Mouse (Mus musculus) midbrain, postnatal 0 days (tissue): ENCODE measurements around the gene Gm10300. TPM values are rescaled to one million over a fixed set of nuclear protein-coding genes. Genes with fewer than 3 reads are reported as not detected.
A peak's percentile ranks its signal among the peaks of the same experiment; 100 is the strongest.

Source experiments
- ATAC-seq: fragments of 200-750 bp; cut with Nextera tagmentation; 2 replicates; pipeline ENCODE4 v1.8.0; 2017; ENCODE audit warnings: moderate number of reproducible peaks, mild to moderate bottlenecking, moderate TSS enrichment, moderate library complexity; ENCODE audit not compliant: low FRiP score
- DNase-seq: peaks from one replicate; pipeline ENCODE4 v3.0.0-alpha.2; 2015; ENCODE audit warnings: low spot score
- H3K27ac ChIP-seq: fragments of 300-500 bp; sonication (generic); 2 replicates; pipeline ENCODE4 v1.5.1; 2014; ENCODE audit warnings: low read depth, mild to moderate bottlenecking, low read length, mixed read lengths
- H3K27me3 ChIP-seq: fragments of 300-500 bp; sonication (generic); 2 replicates; pipeline ENCODE4 v1.6.1; 2014; ENCODE audit warnings: low read length, control low read depth, mixed read lengths; ENCODE audit not compliant: insufficient read depth
- H3K36me3 ChIP-seq: fragments of 300-500 bp; sonication (generic); 2 replicates; pipeline ENCODE4 v1.6.1; 2014; ENCODE audit warnings: low read length, control low read depth, mixed read lengths; ENCODE audit not compliant: insufficient read depth
- H3K4me1 ChIP-seq: fragments of 300-500 bp; sonication (generic); 2 replicates; pipeline ENCODE4 v1.6.1; 2014; ENCODE audit warnings: mild to moderate bottlenecking, control low read depth, antibody characterized with exemption, low read length, mixed read lengths; ENCODE audit not compliant: insufficient read depth
- H3K4me2 ChIP-seq: fragments of 300-500 bp; sonication (generic); 2 replicates; pipeline ENCODE4 v1.6.1; 2014; ENCODE audit warnings: low read depth, mild to moderate bottlenecking, low read length, mixed read lengths; ENCODE audit not compliant: poor library complexity, severe bottlenecking
- H3K4me3 ChIP-seq: fragments of 300-500 bp; sonication (generic); 2 replicates; pipeline ENCODE4 v1.5.1; 2014; ENCODE audit warnings: low read depth, mild to moderate bottlenecking, low read length, moderate library complexity
- H3K9ac ChIP-seq: fragments of 300-500 bp; sonication (generic); replicated peaks from 2 replicates; pipeline ENCODE4 v1.6.1; 2014; ENCODE audit warnings: mild to moderate bottlenecking, low read length, moderate library complexity, mixed read lengths; ENCODE audit not compliant: poor library complexity, severe bottlenecking
- H3K9me3 ChIP-seq: fragments of 300-500 bp; sonication (generic); 2 replicates; pipeline ENCODE4 v1.6.1; 2016; ENCODE audit warnings: low read length, control low read depth
- CTCF ChIP-seq: IDR thresholded peaks from 2 replicates; pipeline ENCODE4 v1.5.1; 2016; ENCODE audit warnings: antibody characterized with exemption, mild to moderate bottlenecking
- WGBS: fragments of 180-500 bp; shearing (Covaris S2); extraction: QIAGEN DNeasy Blood & Tissue Kit; methylation state at CpG from one replicate; pipeline ENCODE4 v1.1.7; 2014; 5-methylcytosine and 5-hydroxymethylcytosine counted together
- polyA plus RNA-seq: library from polyadenylated mRNA; unstranded; fragments of >200 nt; fragmentation: Nextera tagmentation; extraction: Ambion mirVana; gene quantifications from 2 replicates; pipeline ENCODE4 v1.2.1, GENCODE M21; 2015
- total RNA-seq: library from RNA; depleted of rRNA; stranded (reverse); fragments of >200 nt; gene quantifications from 2 replicates; pipeline ENCODE4 v1.2.3, GENCODE M21; 2014

Gm10300 gene
- total and polyA plus RNA-seq, 2 experiments from 2014 or later = 0.05 to 0.06 TPM

DNA sequence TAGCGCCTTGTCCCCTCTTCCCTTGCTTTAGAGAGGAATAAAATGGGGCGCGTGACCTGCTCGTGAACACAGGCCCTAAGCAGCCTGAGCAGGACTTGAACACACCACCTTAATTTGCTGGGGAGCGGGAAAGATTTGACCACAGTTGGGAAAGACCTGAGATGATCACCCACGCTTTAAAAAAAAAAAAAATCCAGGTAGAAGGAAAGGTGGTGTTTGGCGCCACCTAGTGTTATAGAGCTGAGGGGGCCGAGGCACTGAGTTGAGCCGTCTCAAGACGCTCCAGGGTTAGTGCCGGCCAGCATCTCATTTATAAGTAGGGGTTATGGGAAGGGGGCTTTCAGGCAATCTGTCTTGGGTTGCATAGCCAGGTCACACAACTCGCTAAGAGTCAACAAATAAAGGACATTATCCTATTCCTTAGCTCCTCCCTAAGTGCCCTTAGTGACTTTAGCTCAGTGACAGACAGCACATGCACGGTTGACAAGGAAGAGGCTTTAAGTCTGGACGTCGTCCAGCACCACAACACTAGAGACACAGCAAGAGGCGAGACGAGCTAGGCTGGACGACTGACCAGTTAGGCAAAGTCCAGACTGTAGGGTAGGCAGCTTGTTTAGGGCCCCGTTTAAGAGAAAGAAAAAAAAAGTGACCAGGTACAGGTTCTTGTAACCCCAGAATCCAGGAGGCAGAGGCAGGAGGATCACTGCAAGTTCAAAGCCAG lies 5.2 kb downstream of the Gm10300 start:
- DNase-seq (peak; percentile 79), ATAC-seq (no peak)
- WGBS = 10% methylated on average over 19 of the region's 19 CpGs
- H3K27me3 ChIP-seq = no peaks in the 10 kb centered on the region
- no peaks in the 10 kb centered on the region for H3K9me3 ChIP-seq
- no peak overlapping the region for H3K4me2 ChIP-seq
- no peaks in the 10 kb centered on the region for H3K36me3 ChIP-seq
- H3K4me1 ChIP-seq = no peaks in the 10 kb centered on the region
- peak; percentile 95 for TF ChIP-seq CTCF
- no peak overlapping the region for H3K4me3 ChIP-seq
- no peak overlapping the region for H3K27ac ChIP-seq
- no peak overlapping the region for H3K9ac ChIP-seq

DNA sequence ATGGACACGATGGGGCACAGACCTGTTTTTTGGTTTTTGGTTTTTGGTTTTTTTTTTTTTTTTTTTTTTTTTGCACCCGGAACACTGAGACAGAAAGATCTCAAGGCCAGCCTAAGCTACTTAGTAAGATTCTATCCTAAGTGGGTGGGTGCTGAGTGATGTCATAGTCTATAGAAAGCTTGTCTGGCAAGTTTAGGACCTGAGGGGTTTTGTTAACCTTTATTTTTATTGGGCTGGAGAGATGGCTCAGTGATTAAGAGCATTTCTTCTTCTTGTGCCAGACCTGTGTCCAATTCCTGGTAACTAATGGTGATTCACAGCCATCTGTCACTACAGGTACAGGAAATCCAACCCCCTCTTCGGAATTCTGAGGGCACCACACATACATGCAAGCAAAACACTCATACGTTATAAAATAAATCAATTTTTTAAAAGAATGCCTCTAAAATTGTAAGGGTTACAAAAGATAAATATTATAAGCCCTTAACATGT lies 6.0 kb downstream of the Gm10300 start:
- Histone ChIP-seq H3K27ac (no peak overlapping the region), H3K4me3 (no peak overlapping the region), H3K9ac (no peak overlapping the region), H3K27me3 (no peaks in the 10 kb centered on the region), H3K4me1 (no peaks in the 10 kb centered on the region), H3K4me2 (no peak overlapping the region), H3K36me3 (no peaks in the 10 kb centered on the region), H3K9me3 (no peaks in the 10 kb centered on the region)
- WGBS = 72% methylated on average over 4 of the region's 4 CpGs
- no peak for TF ChIP-seq CTCF
- DNase-seq = no peak
- no peak for ATAC-seq

DNA sequence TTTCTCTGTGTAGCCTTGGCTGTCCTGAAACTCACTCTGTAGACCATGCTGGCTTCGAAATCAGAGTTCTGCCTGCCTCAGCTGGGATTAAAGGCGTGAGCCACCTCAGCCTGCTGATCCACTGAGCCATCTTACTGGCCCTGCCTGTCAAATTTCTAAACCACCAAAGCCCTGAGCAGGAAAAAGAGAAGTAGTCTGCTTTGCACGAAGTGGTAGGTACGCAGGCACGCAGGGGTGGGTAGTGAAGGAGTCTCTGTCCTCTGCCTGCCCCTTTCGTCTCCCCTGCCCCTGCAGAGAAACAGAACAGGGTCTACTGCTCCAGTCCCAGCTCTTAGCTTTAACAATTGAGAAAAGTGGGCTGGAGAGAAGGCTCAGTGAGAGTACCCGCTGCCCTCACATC lies 10.6 kb downstream of the Gm10300 start:
- no peak overlapping the region for H3K27ac ChIP-seq
- H3K4me1 ChIP-seq = no peaks in the 10 kb centered on the region
- no peak overlapping the region for H3K4me2 ChIP-seq
- no peak overlapping the region for H3K9ac ChIP-seq
- no peaks in the 10 kb centered on the region for H3K27me3 ChIP-seq
- H3K36me3 ChIP-seq = no peaks in the 10 kb centered on the region
- WGBS = 80% methylated on average over 7 of the region's 7 CpGs
- TF ChIP-seq CTCF = no peak
- no peaks in the 10 kb centered on the region for H3K9me3 ChIP-seq
- ATAC-seq (no peak), DNase-seq (no peak)
- H3K4me3 ChIP-seq = no peak overlapping the region

DNA sequence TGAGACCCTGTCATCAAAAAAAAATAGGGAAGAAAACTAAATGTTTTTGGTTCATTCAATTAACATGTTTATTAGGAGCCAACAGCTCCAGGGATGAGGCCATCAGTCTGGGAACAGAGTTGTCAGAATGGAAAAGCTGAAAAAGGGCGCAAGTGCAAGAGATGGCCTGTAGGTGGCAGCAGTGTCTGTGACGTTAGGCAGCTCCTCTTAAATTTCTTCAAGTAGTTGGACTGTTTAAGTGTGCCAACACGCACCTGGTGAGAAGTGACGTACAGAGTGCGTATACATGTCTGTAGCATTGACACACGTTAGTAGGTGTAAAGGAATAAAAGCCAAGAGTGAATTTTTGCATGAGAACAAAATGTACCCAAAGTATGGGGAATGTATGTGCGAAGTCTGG lies 14.4 kb downstream of the Gm10300 start:
- Histone ChIP-seq H3K9ac (no peak overlapping the region), H3K4me3 (no peak overlapping the region), H3K36me3 (no peaks in the 10 kb centered on the region), H3K27ac (no peak overlapping the region), H3K27me3 (no peaks in the 10 kb centered on the region), H3K4me1 (no peaks in the 10 kb centered on the region), H3K4me2 (no peak overlapping the region), H3K9me3 (no peaks in the 10 kb centered on the region)
- TF ChIP-seq CTCF = peak; percentile 97
- 18% methylated on average over 7 of the region's 7 CpGs for whole genome bisulfite sequencing
- ATAC-seq (no peak), DNase-seq (peak; percentile 83)

DNA sequence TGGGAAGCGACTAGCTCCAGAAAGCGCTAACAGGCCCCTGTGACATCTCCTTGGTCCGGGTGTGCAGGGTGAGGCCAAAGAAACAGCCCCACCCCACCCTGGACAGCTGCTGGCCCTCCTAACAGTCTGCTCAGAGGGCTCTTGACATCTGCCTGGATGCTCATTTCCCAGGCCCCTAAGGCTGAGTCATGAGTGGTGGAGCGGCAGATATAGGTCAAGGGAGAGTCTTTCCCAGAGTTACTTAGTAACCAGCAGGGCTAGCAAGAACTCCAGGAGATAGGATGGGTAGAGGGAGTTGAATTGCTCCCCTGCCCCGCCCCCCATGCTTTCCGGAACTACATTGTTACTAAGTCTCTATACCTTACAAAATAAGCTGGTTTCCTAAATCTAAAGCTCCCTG lies 18.6 kb downstream of the Gm10300 start:
- 89% methylated on average over 6 of the region's 6 CpGs for WGBS

DNA sequence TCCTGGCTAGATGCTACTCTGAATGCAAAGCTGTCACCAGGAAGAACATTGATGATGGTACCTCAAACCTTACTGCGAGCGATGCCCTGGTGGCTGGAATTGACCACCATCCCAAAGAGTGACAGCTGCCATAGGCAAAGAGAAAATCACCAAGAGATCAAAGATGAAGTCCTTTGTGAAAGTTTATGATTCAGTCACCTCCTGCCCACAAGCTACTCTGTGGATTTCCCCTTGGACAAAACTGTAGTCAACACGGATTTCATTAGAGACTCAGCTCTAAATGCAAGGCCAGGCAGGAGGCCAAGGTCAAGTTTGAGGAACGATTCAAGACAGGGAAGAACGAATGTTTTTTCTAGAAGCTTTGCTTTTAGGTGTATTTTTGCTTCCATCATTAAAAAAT lies 19.4 kb downstream of the Gm10300 start:
- DNase-seq (no peak), ATAC-seq (no peak)
- H3K4me2 ChIP-seq = no peak overlapping the region
- no peak overlapping the region for H3K9ac ChIP-seq
- no peak for TF ChIP-seq CTCF
- 82% methylated on average over 5 of the region's 5 CpGs for WGBS
- H3K4me3 ChIP-seq = no peak overlapping the region
- no peaks in the 10 kb centered on the region for H3K27me3 ChIP-seq
- H3K9me3 ChIP-seq = no peaks in the 10 kb centered on the region
- no peaks in the 10 kb centered on the region for H3K4me1 ChIP-seq
- no peaks in the 10 kb centered on the region for H3K36me3 ChIP-seq
- H3K27ac ChIP-seq = no peak overlapping the region

More for the DNA sequence above, 18.6 kb downstream of the Gm10300 start:
- Histone ChIP-seq H3K27ac (no peak overlapping the region), H3K36me3 (no peaks in the 10 kb centered on the region), H3K4me2 (no peak overlapping the region), H3K9me3 (no peaks in the 10 kb centered on the region), H3K4me3 (no peak overlapping the region), H3K9ac (no peak overlapping the region), H3K27me3 (no peaks in the 10 kb centered on the region), H3K4me1 (no peaks in the 10 kb centered on the region)
- ATAC-seq (no peak), DNase-seq (no peak)
- TF ChIP-seq CTCF = no peak
